Mouse (Mus musculus): ENCODE measurements around the gene Spata6. TPM values are rescaled to one million over a fixed set of nuclear protein-coding genes. Genes with fewer than 3 reads are reported as not detected.

Gene Spata6
- polyA plus RNA-seq, 1 experiment from 2014 or later, result 36.3 TPM

DNA sequence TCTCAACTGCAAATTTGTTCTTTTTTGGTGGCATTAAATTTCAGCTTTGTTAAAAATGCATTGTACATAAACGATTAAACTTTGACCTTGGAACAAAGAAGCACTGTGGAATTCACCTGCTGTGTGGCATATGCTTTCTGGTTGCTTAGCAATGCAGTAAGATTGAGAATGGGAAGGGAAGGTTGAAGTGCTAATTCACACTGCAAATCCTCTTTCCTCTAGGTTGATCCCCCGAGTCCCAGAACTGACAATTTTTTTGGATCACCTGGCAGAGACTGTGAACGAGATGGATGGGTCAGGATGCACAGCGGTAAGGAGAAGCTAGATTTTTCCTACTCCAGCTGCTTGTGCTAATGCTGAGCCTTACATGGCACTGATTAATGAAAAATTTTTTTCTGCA lies 60.7 kb downstream of the Spata6 start:
- 47% methylated on average over 4 of the region's 4 CpGs for whole genome bisulfite sequencing
- Histone ChIP-seq H3K27me3 (ENCODE audit: control insufficient read depth, insufficient read depth, low read depth, low read length) (no peaks in the 10 kb centered on the region), H3K9ac (ENCODE audit: low read length) (no peak overlapping the region), H3K27ac (ENCODE audit: low read length) (no peak overlapping the region), H3K9me3 (ENCODE audit: control insufficient read depth, low read length) (no peaks in the 10 kb centered on the region), H3K36me3 (ENCODE audit: control insufficient read depth, insufficient read depth, low read length) (peaks cover 2% of the 10 kb centered on the region; the same call in 1 of the 2 replicates), H3K4me1 (replicated peaks; ENCODE audit: control insufficient read depth, insufficient read depth, low read length) (no peaks in the 10 kb centered on the region), H3K4me3 (ENCODE audit: low read length) (no peak overlapping the region), H3K4me2 (ENCODE audit: low read depth, low read length) (no peak overlapping the region)
- ATAC-seq (ENCODE audit: low read depth), result no peak

GRCm38 (mm10) chr4:111799892-111800291 lies 80.1 kb downstream of the Spata6 start:
- H3K27me3 ChIP-seq (ENCODE audit: control insufficient read depth, insufficient read depth, low read depth, low read length), result no peaks in the 10 kb centered on the region
- H3K4me1 ChIP-seq (replicated peaks; ENCODE audit: control insufficient read depth, insufficient read depth, low read length), result no peaks in the 10 kb centered on the region
- no peak overlapping the region for H3K4me2 ChIP-seq (ENCODE audit: low read depth, low read length)
- H3K27ac ChIP-seq (ENCODE audit: low read length), result no peak overlapping the region
- H3K36me3 ChIP-seq (ENCODE audit: control insufficient read depth, insufficient read depth, low read length), result no peaks in the 10 kb centered on the region
- WGBS, result 81% methylated on average over 3 of the region's 3 CpGs
- no peaks in the 10 kb centered on the region for H3K9me3 ChIP-seq (ENCODE audit: control insufficient read depth, low read length)
- no peak overlapping the region for H3K4me3 ChIP-seq (ENCODE audit: low read length)
- no peak overlapping the region for H3K9ac ChIP-seq (ENCODE audit: low read length)
- ATAC-seq (ENCODE audit: low read depth), result no peak

- ATAC-seq (ENCODE audit: low read depth), result no peak
- H3K4me3 ChIP-seq (ENCODE audit: low read length), result no peak overlapping the region
- H3K36me3 ChIP-seq (ENCODE audit: control insufficient read depth, insufficient read depth, low read length), result no peaks in the 10 kb centered on the region
- no peaks in the 10 kb centered on the region for H3K27me3 ChIP-seq (ENCODE audit: control insufficient read depth, insufficient read depth, low read depth, low read length)
- no peaks in the 10 kb centered on the region for H3K9me3 ChIP-seq (ENCODE audit: control insufficient read depth, low read length)
- no peaks in the 10 kb centered on the region for H3K4me1 ChIP-seq (replicated peaks; ENCODE audit: control insufficient read depth, insufficient read depth, low read length)
- WGBS, result 90% methylated on average over 2 of the region's 2 CpGs
- no peak overlapping the region for H3K4me2 ChIP-seq (ENCODE audit: low read depth, low read length)
- no peak overlapping the region for H3K9ac ChIP-seq (ENCODE audit: low read length)
- no peak overlapping the region for H3K27ac ChIP-seq (ENCODE audit: low read length)
Measured at GRCm38 (mm10) chr4:111803164-111803563, 83.4 kb downstream of the Spata6 start.

- H3K9ac ChIP-seq (ENCODE audit: low read length), result no peak overlapping the region
- ATAC-seq (ENCODE audit: low read depth), result no peak
- H3K4me2 ChIP-seq (ENCODE audit: low read depth, low read length), result no peak overlapping the region
- 0 out of 2 replicates have a peak, but pooled peaks cover 2% of the 10 kb centered on the region for H3K36me3 ChIP-seq (ENCODE audit: control insufficient read depth, insufficient read depth, low read length)
- H3K4me1 ChIP-seq (replicated peaks; ENCODE audit: control insufficient read depth, insufficient read depth, low read length), result no peaks in the 10 kb centered on the region
- H3K27ac ChIP-seq (ENCODE audit: low read length), result no peak overlapping the region
- H3K27me3 ChIP-seq (ENCODE audit: control insufficient read depth, insufficient read depth, low read depth, low read length), result no peaks in the 10 kb centered on the region
- no peaks in the 10 kb centered on the region for H3K9me3 ChIP-seq (ENCODE audit: control insufficient read depth, low read length)
- 44% methylated on average over 4 of the region's 4 CpGs for WGBS
- H3K4me3 ChIP-seq (ENCODE audit: low read length), result no peak overlapping the region
Measured at GRCm38 (mm10) chr4:111817478-111817877, 97.7 kb downstream of the Spata6 start.

DNA sequence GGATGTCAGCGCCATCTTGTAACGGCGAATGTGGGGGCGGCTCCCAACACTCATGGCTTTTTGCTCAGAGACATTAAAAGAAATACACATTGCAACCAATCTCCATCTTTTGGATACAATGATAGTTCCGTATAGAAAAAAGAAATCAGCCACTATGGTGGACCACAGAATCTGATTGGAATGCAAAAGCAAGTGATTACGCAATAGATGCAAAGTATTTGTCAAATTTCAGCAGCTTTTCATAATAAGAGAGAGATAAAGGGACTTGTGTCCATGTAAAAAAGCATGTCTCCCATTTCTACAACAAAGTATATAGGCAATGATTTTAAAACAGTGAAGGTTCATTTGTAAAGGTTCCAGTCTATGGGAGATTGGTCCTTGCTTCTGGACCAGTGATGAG lies 119.1 kb downstream of the Spata6 start:
- H3K4me3 ChIP-seq (ENCODE audit: low read length), result no peak overlapping the region
- no peak overlapping the region for H3K9ac ChIP-seq (ENCODE audit: low read length)
- no peaks in the 10 kb centered on the region for H3K9me3 ChIP-seq (ENCODE audit: control insufficient read depth, low read length)
- no peak overlapping the region for H3K27ac ChIP-seq (ENCODE audit: low read length)
- no peak overlapping the region for H3K4me2 ChIP-seq (ENCODE audit: low read depth, low read length)
- H3K4me1 ChIP-seq (replicated peaks; ENCODE audit: control insufficient read depth, insufficient read depth, low read length), result no peaks in the 10 kb centered on the region
- no peaks in the 10 kb centered on the region for H3K27me3 ChIP-seq (ENCODE audit: control insufficient read depth, insufficient read depth, low read depth, low read length)
- ATAC-seq (ENCODE audit: low read depth), result no peak
- no peaks in the 10 kb centered on the region for H3K36me3 ChIP-seq (ENCODE audit: control insufficient read depth, insufficient read depth, low read length)
- WGBS, result 90% methylated on average over 6 of the region's 6 CpGs

DNA sequence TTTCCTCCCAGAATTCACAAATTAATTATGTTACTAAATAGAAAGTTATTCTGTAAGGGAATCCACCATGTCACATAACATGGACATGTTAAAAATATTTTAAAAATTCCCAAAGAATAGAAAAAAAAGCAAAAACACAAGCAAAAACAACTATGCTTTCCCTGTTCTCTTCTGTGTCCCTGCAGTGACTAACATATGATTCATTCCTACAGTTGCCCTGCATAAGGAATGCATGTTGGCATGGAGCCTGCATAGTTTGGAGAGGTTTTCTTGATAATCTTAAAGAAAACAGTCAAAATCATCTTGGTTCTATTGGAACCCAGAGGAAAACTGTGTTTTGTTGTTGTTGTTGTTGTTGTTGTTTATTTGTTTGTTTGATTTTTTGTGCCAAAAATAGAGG lies 132.8 kb downstream of the Spata6 start:
- Histone ChIP-seq H3K4me2 (ENCODE audit: low read depth, low read length) (no peak overlapping the region), H3K27me3 (ENCODE audit: control insufficient read depth, insufficient read depth, low read depth, low read length) (no peaks in the 10 kb centered on the region), H3K4me1 (replicated peaks; ENCODE audit: control insufficient read depth, insufficient read depth, low read length) (no peaks in the 10 kb centered on the region), H3K9ac (ENCODE audit: low read length) (no peak overlapping the region), H3K4me3 (ENCODE audit: low read length) (no peak overlapping the region), H3K27ac (ENCODE audit: low read length) (no peak overlapping the region), H3K36me3 (ENCODE audit: control insufficient read depth, insufficient read depth, low read length) (no peaks in the 10 kb centered on the region), H3K9me3 (ENCODE audit: control insufficient read depth, low read length) (no peaks in the 10 kb centered on the region)
- ATAC-seq (ENCODE audit: low read depth), result no peak

GRCm38 (mm10) chr4:111866701-111867100 lies 146.9 kb downstream of the Spata6 start:
- no peak overlapping the region for H3K27ac ChIP-seq (ENCODE audit: low read length)
- no peaks in the 10 kb centered on the region for H3K27me3 ChIP-seq (ENCODE audit: control insufficient read depth, insufficient read depth, low read depth, low read length)
- WGBS, result 81% methylated on average over 5 of the region's 5 CpGs
- no peaks in the 10 kb centered on the region for H3K9me3 ChIP-seq (ENCODE audit: control insufficient read depth, low read length)
- ATAC-seq (ENCODE audit: low read depth), result no peak
- H3K4me3 ChIP-seq (ENCODE audit: low read length), result no peak overlapping the region
- H3K9ac ChIP-seq (ENCODE audit: low read length), result no peak overlapping the region
- no peak overlapping the region for H3K4me2 ChIP-seq (ENCODE audit: low read depth, low read length)
- H3K4me1 ChIP-seq (replicated peaks; ENCODE audit: control insufficient read depth, insufficient read depth, low read length), result no peaks in the 10 kb centered on the region
- H3K36me3 ChIP-seq (ENCODE audit: control insufficient read depth, insufficient read depth, low read length), result no peaks in the 10 kb centered on the region

- H3K4me2 ChIP-seq (ENCODE audit: low read depth, low read length), result no peak overlapping the region
- no peak overlapping the region for H3K9ac ChIP-seq (ENCODE audit: low read length)
- no peak for ATAC-seq (ENCODE audit: low read depth)
- H3K27ac ChIP-seq (ENCODE audit: low read length), result no peak overlapping the region
- no peak overlapping the region for H3K4me3 ChIP-seq (ENCODE audit: low read length)
- H3K36me3 ChIP-seq (ENCODE audit: control insufficient read depth, insufficient read depth, low read length), result no peaks in the 10 kb centered on the region
- no peaks in the 10 kb centered on the region for H3K4me1 ChIP-seq (replicated peaks; ENCODE audit: control insufficient read depth, insufficient read depth, low read length)
- H3K9me3 ChIP-seq (ENCODE audit: control insufficient read depth, low read length), result no peaks in the 10 kb centered on the region
- 59% methylated on average over 2 of the region's 2 CpGs for WGBS
- no peaks in the 10 kb centered on the region for H3K27me3 ChIP-seq (ENCODE audit: control insufficient read depth, insufficient read depth, low read depth, low read length)
Measured at GRCm38 (mm10) chr4:111867743-111868401, 148.1 kb downstream of the Spata6 start.
